Mouse (Mus musculus) mouse trophoblast stem cell (cell line): Measurements from ENCODE around the gene Ssh3.

Experiments used
- in situ Hi-C, 2 experiments: fragments of 300-500 bp; cut with MseI, MboI; formaldehyde crosslinking; loops; 2 replicates in 1 of 2; 3 replicates in 1 of 2; pipeline ENCODE4 v1.15.1; 2025

Gene Ssh3

GRCm38 (mm10) chr19:4268566-4269361 is at the start of gene Ssh3:
TSS of gene Ssh3 (minus strand) at chr19:4269180.
- in situ Hi-C loops = loop anchor here in 1 of 2 experiments (5.0 kb wide), 1 partner anchor 34 kb away; no protein-coding TSS in a partner anchor

- in situ Hi-C loops = no loop called here
These were observed 48.2 kb upstream of the Ssh3 start for GRCm38 (mm10) chr19:4317181-4317580.

GRCm38 (mm10) chr19:4315223-4315944 is 46.4 kb upstream of the Ssh3 start:
- in situ Hi-C loops = no loop called here

- in situ Hi-C loops = no loop called here
These were observed 40.8 kb upstream of the Ssh3 start for GRCm38 (mm10) chr19:4309776-4310185.

- in situ Hi-C loops = no loop called here
These were observed 40.3 kb upstream of the Ssh3 start for GRCm38 (mm10) chr19:4309302-4309701.

GRCm38 (mm10) chr19:4306190-4306577 is 37.2 kb upstream of the Ssh3 start, which contains the start of gene Grk2:
TSS of gene Grk2 (minus strand) at chr19:4306222.
- in situ Hi-C loops = no loop called here

- in situ Hi-C loops = no loop called here
These were observed 36.7 kb upstream of the Ssh3 start for GRCm38 (mm10) chr19:4305491-4306189.

- in situ Hi-C loops = loop anchor here (5.0 kb wide), 2 partner anchors 38 to 43 kb away; partner anchors contain the start of gene Ssh3 (in 1 of the 2)
These were observed 35.9 kb upstream of the Ssh3 start for GRCm38 (mm10) chr19:4304871-4305321.

- in situ Hi-C loops = loop anchor here (5.0 kb wide), 2 partner anchors 37 to 42 kb away; partner anchors contain the start of gene Ssh3 (in 1 of the 2)
These were observed 35.4 kb upstream of the Ssh3 start for GRCm38 (mm10) chr19:4304251-4304821.

- in situ Hi-C loops = loop anchor here (5.0 kb wide), 2 partner anchors 36 to 41 kb away; partner anchors contain the start of gene Ssh3 (in 1 of the 2)
These were observed 34.6 kb upstream of the Ssh3 start for GRCm38 (mm10) chr19:4303640-4303995.

GRCm38 (mm10) chr19:4302936-4303639 is 34.1 kb upstream of the Ssh3 start:
- in situ Hi-C loops = loop anchor here (5.0 kb wide), 2 partner anchors 36 to 41 kb away; partner anchors contain the start of gene Ssh3 (in 1 of the 2)

- in situ Hi-C loops = loop anchor here (5.0 kb wide), 2 partner anchors 35 to 40 kb away; partner anchors contain the start of gene Ssh3 (in 1 of the 2)
These were observed 33.0 kb upstream of the Ssh3 start for GRCm38 (mm10) chr19:4301735-4302651.

GRCm38 (mm10) chr19:4300852-4301734 is 32.1 kb upstream of the Ssh3 start:
- in situ Hi-C loops = loop anchor here (5.0 kb wide), 2 partner anchors 34 to 39 kb away; partner anchors contain the start of gene Ssh3 (in 1 of the 2)

- in situ Hi-C loops = loop anchor here (5.0 kb wide), 2 partner anchors 33 to 38 kb away; partner anchors contain the start of gene Ssh3 (in 1 of the 2)
These were observed 31.3 kb upstream of the Ssh3 start for GRCm38 (mm10) chr19:4300271-4300704.

- in situ Hi-C loops = loop anchor here (5.0 kb wide), 2 partner anchors 32 to 37 kb away; partner anchors contain the start of gene Ssh3 (in 1 of the 2)
These were observed 30.7 kb upstream of the Ssh3 start for GRCm38 (mm10) chr19:4299574-4300270.

GRCm38 (mm10) chr19:4299126-4299525 is 30.1 kb upstream of the Ssh3 start:
- in situ Hi-C loops = no loop called here

- in situ Hi-C loops = no loop called here
These were observed 29.5 kb upstream of the Ssh3 start for GRCm38 (mm10) chr19:4298322-4299121.
